Mouse (Mus musculus): ENCODE results near the gene Fgfr2.

DNA sequence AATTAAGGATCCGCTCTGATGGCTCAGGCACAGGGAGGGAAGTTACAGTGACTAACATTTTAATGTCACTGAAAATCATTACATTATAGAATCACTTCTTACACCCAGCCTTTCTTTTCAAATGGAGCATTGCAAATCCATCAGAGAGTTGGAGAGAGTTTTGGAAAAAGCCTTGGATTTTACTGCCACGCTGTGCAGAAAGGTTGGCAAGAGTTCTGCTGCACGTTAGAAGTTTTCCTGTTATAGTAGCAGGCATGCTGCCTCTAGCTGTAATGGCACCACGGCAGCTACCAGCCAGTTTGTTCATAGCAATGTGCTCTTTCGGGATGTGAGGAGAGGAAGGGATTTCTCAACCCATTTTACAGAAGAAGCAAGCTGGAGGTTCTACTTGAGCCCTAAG lies 948.4 kb downstream of the Fgfr2 start:
- TF ChIP-seq ZC3H11A (IDR thresholded peaks at IDR 0.05; ENCODE audit: borderline replicate concordance, low read depth, low read length) = no peak
- no peak for TF ChIP-seq CHD2 (IDR thresholded peaks at IDR 0.05; ENCODE audit: low read depth, low read length)
